Mouse (Mus musculus) forebrain, embryonic 16.5 days (tissue): ENCODE results near the gene Tpm3. TPM values are rescaled to one million over a fixed set of nuclear protein-coding genes. Genes with fewer than 3 reads are reported as not detected.

ENCODE experiments used
- ATAC-seq: fragments of 200-750 bp; cut with Nextera tagmentation; 2 replicates; pipeline ENCODE4 v1.8.0; 2017; ENCODE audit warnings: mild to moderate bottlenecking, moderate library complexity
- H3K27ac ChIP-seq: fragments of 300-500 bp; sonication (generic); 2 replicates; pipeline ENCODE4 v1.5.1; 2014; ENCODE audit warnings: low read length, control low read depth
- H3K27me3 ChIP-seq: fragments of 300-500 bp; sonication (generic); replicated peaks from 2 replicates; pipeline ENCODE4 v1.6.1; 2014; ENCODE audit warnings: low read length; ENCODE audit not compliant: control insufficient read depth, insufficient read depth
- H3K36me3 ChIP-seq: fragments of 300-500 bp; sonication (generic); 2 replicates; pipeline ENCODE4 v1.6.1; 2014; ENCODE audit not compliant: control insufficient read depth, insufficient read depth
- H3K4me1 ChIP-seq: fragments of 300-500 bp; sonication (generic); replicated peaks from 2 replicates; pipeline ENCODE4 v1.6.1; 2014; ENCODE audit warnings: low read length; ENCODE audit not compliant: control insufficient read depth, insufficient read depth
- H3K4me2 ChIP-seq: fragments of 300-500 bp; sonication (generic); 2 replicates; pipeline ENCODE4 v1.6.1; 2014; ENCODE audit warnings: mild to moderate bottlenecking, low read length, control low read depth
- H3K4me3 ChIP-seq: fragments of 300-500 bp; sonication (generic); replicated peaks from 2 replicates; pipeline ENCODE4 v1.5.1; 2014; ENCODE audit warnings: mild to moderate bottlenecking, low read length, control low read depth
- H3K9ac ChIP-seq: fragments of 300-500 bp; sonication (generic); replicated peaks from 2 replicates; pipeline ENCODE4 v1.6.1; 2014; ENCODE audit warnings: low read depth, low read length, control low read depth
- H3K9me3 ChIP-seq: fragments of 300-500 bp; sonication (generic); 2 replicates; pipeline ENCODE4 v1.6.1; 2016; ENCODE audit warnings: low read length; ENCODE audit not compliant: control insufficient read depth
- WGBS: fragments of 180-500 bp; shearing (Covaris S2); extraction: QIAGEN DNeasy Blood & Tissue Kit; methylation state at CpG from one replicate; pipeline ENCODE4 v1.1.7; 2014; 5-methylcytosine and 5-hydroxymethylcytosine counted together
- microRNA counts: library from miRNA; unstranded; fragments of <30 nt; microRNA quantifications from one replicate; lab custom pipeline; 2016
- microRNA-seq: library from miRNA; unstranded; fragments of <30 nt; microRNA quantifications from one replicate; pipeline ENCODE4, GENCODE M21; 2017
- polyA plus RNA-seq: library from polyadenylated mRNA; unstranded; fragments of >200 nt; fragmentation: Nextera tagmentation; extraction: Ambion mirVana; gene quantifications from 2 replicates; pipeline ENCODE4 v1.2.1, GENCODE M21; 2015

Tpm3 gene
- polyA plus RNA-seq, 1 experiment from 2014 or later = 471 TPM

DNA sequence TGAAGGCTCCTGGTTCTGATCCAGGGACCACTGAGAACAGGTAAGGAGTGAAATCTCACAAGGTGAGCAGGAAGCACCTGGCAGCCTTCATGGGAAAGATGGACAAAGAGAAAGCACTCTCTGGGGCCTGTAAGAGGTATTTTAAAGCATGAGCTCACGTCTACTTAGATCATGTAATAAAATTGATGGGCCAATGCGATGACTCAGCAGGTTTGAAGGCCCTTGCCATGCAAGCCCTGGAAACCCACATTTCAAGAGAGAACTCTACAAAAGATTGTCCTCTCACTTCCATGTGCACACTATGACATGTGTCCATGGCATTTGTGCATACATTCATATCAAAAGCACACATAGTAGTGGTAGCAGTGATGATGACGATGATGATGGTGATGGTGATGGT lies 67.5 kb downstream of the Tpm3 start:
- Histone ChIP-seq H3K4me2 (no peak overlapping the region), H3K9ac (no peak overlapping the region), H3K9me3 (no peaks in the 10 kb centered on the region), H3K36me3 (no peaks in the 10 kb centered on the region), H3K27me3 (no peaks in the 10 kb centered on the region), H3K27ac (no peak overlapping the region), H3K4me3 (no peak overlapping the region), H3K4me1 (no peaks in the 10 kb centered on the region)
- no peak for ATAC-seq
- WGBS = 92% methylated on average over 3 of the region's 3 CpGs

DNA sequence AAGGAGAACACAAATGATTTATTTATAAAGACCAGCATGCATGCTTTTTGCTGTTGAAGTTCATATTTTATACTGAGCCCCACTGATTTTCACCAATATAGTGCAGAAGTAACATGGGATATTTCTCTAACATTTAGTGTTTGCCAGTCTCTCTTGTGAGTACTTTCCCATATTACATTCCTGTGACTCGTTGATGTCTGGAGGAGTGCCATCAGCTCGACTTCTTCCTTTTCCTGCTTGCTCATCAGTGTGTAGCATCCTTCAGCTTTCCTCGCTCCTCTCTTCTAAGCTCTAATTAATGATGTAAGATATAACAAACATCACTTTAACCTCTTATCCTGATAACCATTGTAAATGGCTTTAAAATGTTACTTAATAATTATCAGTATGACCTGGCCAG lies 73.0 kb downstream of the Tpm3 start:
- no peak overlapping the region for H3K27ac ChIP-seq
- WGBS = 79% methylated on average over 3 of the region's 3 CpGs
- no peak overlapping the region for H3K9ac ChIP-seq
- H3K9me3 ChIP-seq = no peaks in the 10 kb centered on the region
- no peaks in the 10 kb centered on the region for H3K4me1 ChIP-seq
- H3K4me2 ChIP-seq = no peak overlapping the region
- no peaks in the 10 kb centered on the region for H3K27me3 ChIP-seq
- H3K4me3 ChIP-seq = no peak overlapping the region
- no peaks in the 10 kb centered on the region for H3K36me3 ChIP-seq
- no peak for ATAC-seq

DNA sequence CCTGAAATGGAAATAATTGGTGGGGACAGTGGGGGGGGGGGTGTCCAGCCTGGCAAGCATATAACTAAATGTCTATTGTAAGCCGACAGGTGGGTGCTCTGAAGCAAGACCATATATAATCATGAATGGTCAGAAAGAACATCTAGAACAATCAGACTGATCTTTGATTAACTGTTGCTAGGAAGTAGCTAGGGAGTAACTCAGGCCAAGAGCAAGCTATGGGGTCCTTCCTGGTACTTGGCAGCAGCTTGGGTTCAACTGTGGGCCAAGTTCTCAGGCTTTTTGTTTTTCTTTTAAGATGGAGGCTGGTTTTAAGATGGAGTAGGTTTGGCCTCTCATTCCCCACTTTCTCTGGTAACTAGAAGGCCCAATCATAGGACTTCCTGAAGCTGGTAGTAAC lies 74.2 kb downstream of the Tpm3 start:
- no peak overlapping the region for H3K4me3 ChIP-seq
- no peak overlapping the region for H3K9ac ChIP-seq
- no peaks in the 10 kb centered on the region for H3K36me3 ChIP-seq
- H3K9me3 ChIP-seq = no peaks in the 10 kb centered on the region
- H3K27ac ChIP-seq = no peak overlapping the region
- no peak overlapping the region for H3K4me2 ChIP-seq
- H3K27me3 ChIP-seq = no peaks in the 10 kb centered on the region
- no peaks in the 10 kb centered on the region for H3K4me1 ChIP-seq
- ATAC-seq = no peak
- WGBS = 64% methylated on average over 1 of the region's 1 CpGs

MicroRNAs encoded within 50 kb of the gene (microRNA counts, 519-probe panel; counts per million panel counts)
- 3,157 counts per million, percentile 80 among the panel's probes with 10 or more counts for microRNA mmu-miR-190b (lab: Ali Mortazavi, UCI)

Small RNAs within 50 kb of the gene (microRNA-seq; reads per million reads assigned to microRNA genes)
- gene Mir190b = 21.2 reads per million, percentile 35 among the genes with 10 or more reads in this experiment

Other genes starting within 250 kb of the Tpm3 start
- 1.4 and 1.6 TPM in 2 replicates for gene She, start 241.3 kb upstream of the Tpm3 start, polyA plus RNA-seq
- 0.54 and 0.88 TPM in 2 replicates for gene Il6ra, start 159.5 kb upstream of the Tpm3 start, polyA plus RNA-seq
- 11.0 and 14.1 TPM in 2 replicates for gene Atp8b2, start 109.1 kb upstream of the Tpm3 start, polyA plus RNA-seq
- gene Hax1, start 73.9 kb upstream of the Tpm3 start, polyA plus RNA-seq = 134 and 145 TPM in 2 replicates
- gene 4933434E20Rik, start 21.0 kb upstream of the Tpm3 start, polyA plus RNA-seq = 220 and 232 TPM in 2 replicates
- gene Ubap2l, start 20.0 kb upstream of the Tpm3 start, polyA plus RNA-seq = 146 and 158 TPM in 2 replicates
- gene Nup210l, start 31.5 kb downstream of the Tpm3 start, polyA plus RNA-seq = 0.22 and 0.42 TPM in 2 replicates
- 790 and 871 TPM in 2 replicates for gene Rps27, start 141.0 kb downstream of the Tpm3 start, polyA plus RNA-seq
- gene Rab13, start 141.0 kb downstream of the Tpm3 start, polyA plus RNA-seq = 21.7 and 22.2 TPM in 2 replicates
- gene Jtb, start 158.9 kb downstream of the Tpm3 start, polyA plus RNA-seq = 106 and 114 TPM in 2 replicates
- gene Creb3l4, start 170.9 kb downstream of the Tpm3 start, polyA plus RNA-seq = 2.7 and 3.3 TPM in 2 replicates
- gene Slc39a1, start 175.5 kb downstream of the Tpm3 start, polyA plus RNA-seq = 42.5 and 43.1 TPM in 2 replicates
- gene Crtc2, start 181.5 kb downstream of the Tpm3 start, polyA plus RNA-seq = 18.5 and 23.2 TPM in 2 replicates
- 5.3 and 6.7 TPM in 2 replicates for gene Dennd4b, start 192.5 kb downstream of the Tpm3 start, polyA plus RNA-seq
- 15.2 and 16.5 TPM in 2 replicates for gene Gatad2b, start 220.5 kb downstream of the Tpm3 start, polyA plus RNA-seq